Mouse (Mus musculus) MEL-GATA-1-ER (cell line): ENCODE results near the gene Rfxank.

Source experiments
- DNase-seq: peaks from one replicate; pipeline ENCODE4 v3.0.0-alpha.2; 2012; ENCODE audit warnings: low read depth; ENCODE audit errors: extremely low read depth

Rfxank gene

DNA sequence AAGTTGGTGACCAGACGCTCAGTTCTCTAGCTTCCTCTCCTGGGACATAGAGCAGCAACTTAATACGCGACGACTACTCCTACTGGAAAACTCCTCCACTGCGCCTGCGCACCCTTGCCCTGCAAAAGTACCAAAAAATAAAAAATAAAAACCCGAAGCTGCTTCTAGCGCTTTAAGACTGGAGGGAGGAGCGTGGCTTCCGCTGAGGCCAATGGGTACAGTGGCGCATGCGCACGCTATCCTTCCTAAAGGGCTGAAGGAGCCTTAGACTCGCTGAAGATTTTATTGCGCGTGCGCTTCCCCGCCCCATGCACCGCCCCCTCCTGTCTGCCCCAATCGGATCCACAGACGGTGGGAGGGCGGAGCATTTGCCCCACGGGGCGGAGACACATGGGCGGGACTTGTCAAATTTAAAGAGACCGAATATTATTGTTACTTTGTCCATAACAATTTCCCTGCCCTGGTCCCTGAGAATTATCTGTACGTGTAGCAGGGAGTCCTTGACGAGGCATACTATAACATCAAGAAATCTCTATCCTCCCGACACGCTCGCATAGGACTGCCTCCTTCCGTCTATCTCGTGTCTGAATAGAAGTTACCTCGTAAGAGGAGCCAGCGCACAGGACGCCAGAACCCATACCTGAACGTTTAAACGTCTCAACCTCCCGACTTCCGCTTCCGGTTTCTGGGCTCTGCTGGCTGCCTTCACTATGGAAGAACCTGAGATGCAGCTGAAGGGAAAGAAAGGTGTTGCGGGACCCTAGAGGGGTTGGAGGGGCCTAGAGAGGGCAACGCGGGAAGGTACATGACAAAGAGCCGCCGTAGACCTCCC, at the start of gene Rfxank, which contains the start of the genes Borcs8 and Mef2b:
TSS of gene Rfxank (minus strand) at position 129 of the 832 bp plus-strand sequence.
TSS of gene Borcs8 (plus strand) at position 474 of the 832 bp plus-strand sequence.
TSS of gene Mef2b (plus strand) at position 686 of the 832 bp plus-strand sequence.
- peak; percentile 97 for DNase-seq

DNA sequence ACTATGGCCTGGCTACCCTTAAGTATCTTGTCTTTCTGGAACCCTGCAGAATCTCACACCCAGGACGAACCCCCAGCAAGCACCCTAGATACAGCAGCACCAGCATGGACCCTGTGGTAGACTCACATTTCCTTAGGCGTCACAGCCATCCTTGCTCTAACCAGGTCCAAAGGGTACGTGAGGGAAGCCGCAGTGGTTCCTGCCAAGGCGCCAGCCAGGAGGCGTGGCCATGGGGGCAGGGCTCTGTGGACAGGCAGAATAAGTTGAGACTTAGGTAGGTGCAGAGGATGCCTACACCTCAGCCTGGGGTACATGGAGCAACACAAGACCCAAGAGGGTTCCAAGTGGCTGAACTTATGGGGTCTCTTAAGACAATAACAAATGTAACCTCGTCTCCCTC, 49.8 kb upstream of the Rfxank start:
- DNase-seq = no peak

DNA sequence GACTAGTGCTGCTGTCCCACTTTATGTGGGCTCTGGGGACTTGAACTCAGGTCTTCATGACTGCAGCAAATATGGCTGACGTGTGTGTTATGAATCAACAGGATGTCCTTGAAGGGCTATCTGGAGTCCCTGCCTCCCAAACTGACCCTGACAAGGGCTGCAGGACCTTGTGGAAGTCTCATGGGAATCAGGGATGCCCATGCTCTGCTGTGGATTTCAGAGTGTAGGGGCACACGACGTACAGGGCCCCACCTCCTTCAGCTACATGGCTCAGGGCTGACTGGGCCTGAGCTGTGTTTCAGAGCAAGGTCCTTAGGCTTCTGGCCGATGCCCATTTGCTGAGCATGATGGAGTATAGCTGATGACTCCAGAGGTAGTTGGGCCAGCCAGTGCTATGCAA, 44.2 kb upstream of the Rfxank start:
- no peak for DNase-seq

DNA sequence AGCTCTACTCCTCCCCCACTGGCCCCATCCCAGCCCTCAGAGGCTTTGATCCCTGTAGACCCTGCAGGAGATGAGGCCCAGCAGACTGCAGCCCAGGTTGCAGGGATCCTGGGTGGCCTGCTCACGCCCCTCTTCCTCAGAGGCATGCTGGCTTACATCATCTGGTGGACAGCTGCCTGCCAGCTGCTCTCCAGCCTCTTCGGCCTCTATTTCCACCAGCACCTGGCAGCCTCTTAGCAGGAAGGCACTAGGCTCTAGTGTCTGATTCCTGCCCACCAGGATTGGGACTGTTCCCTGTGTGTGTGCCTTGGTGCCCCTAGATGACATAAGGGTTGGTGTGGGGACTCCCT, 42.9 kb upstream of the Rfxank start:
- DNase-seq = no peak

DNA sequence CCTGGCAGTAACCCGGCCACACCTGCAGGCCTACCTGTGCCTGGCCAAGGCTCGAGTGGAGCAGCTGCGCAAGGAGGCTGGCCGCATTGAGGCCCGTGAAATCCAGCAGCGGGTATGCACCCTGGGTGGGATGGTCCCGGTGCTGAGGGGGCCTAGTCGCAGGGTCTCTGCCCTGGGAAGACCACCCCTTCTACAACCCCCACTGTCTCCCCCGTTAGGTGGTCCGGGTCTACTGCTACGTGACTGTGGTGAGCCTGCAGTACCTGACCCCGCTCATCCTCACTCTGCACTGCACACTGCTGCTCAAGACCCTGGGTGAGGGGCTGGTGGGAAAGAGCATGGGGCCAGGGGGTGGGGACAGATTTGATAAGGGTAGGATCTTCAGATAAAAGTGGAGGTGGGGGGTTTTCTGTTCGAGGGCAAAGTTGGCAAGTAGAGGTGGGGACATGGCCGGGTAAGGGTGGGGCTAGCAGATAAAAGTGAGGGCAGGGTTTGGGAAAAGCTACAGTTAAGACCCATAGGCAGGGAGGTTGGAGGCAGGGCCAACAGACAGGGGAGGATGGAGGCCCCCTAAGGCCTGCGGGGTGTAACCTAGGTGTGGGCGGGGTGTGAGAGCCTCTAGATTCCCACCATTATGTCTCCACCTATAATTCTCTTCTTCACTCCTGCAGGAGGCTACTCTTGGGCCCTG, 42.4 kb upstream of the Rfxank start:
- DNase-seq = no peak

DNA sequence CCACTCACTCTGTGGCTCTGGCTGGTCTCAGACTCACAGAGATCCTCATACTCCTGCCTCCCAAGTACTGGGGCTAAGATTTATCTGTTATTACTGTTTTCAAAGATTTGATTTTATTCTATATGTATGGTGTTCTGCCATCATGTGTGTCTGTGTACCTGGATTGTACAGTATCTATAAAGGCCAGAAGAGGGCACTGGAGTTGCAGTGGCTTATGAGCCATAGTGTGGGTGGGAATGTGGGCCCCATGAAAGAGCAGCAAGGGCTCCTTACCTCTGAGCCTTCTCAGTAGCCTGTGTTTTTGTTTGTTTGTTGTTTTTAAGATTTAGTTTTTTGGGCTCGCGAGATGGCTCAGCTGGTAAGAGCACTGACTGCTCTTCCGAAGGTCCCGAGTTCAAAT, 40.1 kb upstream of the Rfxank start:
- no peak for DNase-seq

DNA sequence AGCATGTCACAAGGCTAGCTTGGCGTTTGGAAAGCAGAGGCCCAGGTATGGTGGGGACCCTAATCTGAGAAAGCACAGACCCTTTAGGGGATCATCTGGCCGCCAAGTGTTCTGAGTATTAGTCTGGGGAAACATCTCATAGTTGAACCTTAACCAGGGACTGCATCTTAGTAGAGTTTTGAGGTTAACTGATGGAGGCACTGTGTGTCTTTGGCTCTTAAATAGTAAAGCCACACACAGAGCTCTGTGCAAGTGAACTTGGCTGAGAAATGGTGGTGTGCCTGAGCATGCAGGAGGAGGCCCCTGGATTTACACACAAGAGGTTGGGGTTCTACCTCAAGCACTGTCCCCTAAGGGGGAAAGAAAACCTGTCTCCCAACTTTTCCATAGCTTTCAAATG, 39.3 kb upstream of the Rfxank start:
- DNase-seq = no peak

DNA sequence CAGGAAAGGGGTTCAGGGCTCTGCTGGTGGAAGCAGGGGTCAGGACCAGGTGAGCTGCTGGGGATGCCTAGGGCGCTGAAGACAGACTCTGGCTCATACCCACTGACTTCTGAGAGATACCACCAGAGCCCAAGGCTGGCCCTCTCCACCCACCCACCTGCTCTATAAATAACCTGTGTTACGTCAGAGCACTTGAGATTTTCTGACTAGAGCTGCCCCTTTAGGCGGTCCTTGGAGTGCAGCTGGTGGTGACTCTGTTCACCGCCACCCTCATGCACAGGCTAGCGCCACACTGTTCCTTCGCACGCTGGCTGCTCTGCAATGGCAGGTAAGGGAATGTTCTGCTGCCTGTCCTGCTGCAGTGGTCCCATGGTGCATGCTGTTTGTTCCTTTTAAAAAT, 35.1 kb upstream of the Rfxank start:
- no peak for DNase-seq

DNA sequence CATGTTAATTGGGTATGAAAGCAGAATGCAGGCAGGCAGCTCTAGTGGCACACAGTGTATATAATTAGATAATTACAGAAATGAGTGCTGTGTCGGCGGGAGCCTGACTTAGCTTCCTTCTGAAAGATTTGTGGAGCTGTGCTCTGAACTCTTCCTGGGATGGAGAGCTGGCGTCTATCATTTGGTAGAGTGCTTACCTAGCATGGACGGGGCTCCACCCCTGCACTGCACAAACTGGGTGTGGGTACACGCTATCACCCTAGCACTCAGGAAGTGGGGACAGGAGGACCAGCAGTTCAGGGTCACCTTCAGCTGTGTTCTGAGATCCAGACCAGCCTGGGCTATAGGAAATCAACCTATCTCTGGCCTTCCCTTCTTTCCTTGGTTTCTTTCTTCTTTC, 34.4 kb upstream of the Rfxank start:
- no peak for DNase-seq

DNA sequence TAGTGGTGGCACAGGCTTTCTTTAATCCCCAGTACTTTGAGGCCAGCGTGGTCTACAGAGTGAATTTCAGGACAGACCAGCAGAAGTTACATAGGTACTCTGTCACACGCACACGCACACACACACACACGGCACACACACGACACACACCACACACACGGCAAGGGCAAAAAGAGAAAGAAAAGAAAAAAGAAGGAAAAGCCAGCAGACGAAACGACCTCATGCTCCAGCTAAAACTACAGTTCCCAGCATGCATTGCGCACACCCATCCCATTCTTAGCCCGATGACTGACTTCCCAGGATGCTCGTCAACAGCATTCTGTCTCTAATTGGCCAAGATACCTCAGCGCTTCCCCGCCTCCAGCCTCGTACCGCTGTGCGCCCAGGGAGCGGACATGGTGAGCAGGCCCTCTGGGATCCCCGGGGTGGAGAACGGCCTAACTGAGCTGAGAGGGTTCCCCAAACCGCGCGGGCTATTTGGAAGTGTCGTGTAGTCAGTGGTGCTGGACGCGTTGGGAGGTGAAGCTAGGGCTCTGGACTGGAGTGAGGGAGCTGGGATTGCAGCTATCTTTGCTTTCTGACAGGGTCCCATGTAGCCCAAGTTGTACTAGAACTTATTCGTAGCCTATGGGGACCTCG, 33.2 kb upstream of the Rfxank start, which contains the start of gene Tmem161a:
TSS of gene Tmem161a (plus strand) at position 314 of the 639 bp plus-strand sequence.
- DNase-seq = peak; percentile 94

DNA sequence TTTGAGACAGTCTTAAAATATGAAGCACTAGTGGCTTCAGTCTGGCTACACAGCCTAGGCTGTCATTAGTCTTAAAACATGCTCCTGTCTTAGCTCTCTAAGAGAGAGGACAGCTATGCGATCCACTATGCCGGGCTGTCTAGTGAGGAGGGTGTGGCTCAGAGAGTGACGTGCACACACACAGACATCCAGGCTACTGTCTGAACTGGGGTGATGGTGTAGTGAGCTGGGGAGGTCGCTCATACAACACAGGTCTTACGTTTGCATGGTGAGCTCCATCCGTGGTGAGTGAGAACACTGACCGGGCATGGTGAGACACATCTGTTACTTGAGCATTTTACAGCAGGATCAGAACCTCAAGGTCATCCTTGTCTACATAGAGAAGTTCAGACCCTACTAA, 32.3 kb upstream of the Rfxank start:
- DNase-seq = no peak

DNA sequence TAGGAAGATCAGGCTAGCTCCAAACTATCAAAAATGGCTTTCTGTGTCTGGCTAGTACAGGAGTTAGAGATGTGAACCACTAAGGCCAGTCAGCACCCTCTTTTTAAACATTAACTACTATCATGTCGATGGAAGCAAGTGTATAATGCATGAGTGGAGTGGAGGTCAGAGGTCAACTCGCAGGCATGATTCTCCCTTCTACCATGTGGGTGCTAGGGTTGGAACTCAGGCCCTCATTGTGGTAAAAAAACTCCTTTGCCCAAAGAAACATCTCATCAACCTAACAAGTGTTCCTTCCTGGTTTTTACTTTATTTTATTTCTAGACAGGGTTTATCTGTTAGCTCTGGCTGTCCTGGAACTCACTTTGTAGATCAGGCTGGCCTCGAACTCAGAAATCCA, 31.8 kb upstream of the Rfxank start:
- no peak for DNase-seq

DNA sequence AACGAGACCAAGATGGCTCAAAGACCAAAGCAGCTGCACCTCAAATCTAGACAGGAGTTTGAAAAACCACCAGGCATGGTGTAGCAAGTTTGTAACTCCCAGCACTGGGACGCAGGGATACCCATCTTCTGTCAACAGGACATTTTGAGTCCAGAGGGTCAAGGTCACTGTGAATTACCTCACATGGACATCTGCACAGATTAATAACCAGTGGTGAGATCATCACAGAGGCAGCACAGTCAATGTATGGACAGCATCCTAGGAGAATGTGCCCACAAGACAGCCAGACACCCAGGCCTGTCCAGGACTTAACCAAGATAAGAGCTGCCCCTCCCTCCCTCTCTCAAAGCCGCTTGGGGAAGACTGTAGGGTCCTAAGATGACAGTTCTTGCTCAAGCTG, 31.2 kb upstream of the Rfxank start:
- no peak for DNase-seq

DNA sequence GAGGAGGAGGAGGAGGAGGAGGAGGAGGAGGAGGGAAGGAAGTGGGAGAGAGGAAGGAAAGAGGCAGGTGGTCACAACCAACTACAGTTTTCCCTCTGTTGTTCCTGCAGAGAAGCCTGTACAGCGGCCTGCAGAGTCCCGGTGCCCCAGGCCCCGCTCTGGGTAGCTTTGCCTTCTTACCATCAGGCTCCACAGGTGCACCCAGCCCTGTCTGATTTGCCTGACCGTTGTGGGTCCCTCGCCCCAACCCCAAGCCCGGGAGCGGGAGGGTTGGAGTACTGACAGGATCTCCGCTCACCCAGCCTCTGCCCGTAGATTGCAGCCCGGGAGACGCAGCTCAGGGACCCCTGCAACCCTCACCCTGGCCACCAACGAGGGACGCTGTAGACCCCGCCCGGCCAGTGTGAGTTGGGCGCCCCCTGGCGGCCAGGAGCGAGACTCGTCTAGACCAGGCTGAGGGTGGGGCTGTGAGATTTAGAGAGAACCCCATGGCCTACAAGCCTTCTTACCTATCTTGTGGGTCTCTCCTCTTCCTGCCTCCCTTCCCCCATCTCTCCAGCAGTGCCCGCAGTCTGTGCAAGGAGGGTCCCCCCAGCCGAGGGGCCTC, 27.7 kb upstream of the Rfxank start:
- DNase-seq = no peak

DNA sequence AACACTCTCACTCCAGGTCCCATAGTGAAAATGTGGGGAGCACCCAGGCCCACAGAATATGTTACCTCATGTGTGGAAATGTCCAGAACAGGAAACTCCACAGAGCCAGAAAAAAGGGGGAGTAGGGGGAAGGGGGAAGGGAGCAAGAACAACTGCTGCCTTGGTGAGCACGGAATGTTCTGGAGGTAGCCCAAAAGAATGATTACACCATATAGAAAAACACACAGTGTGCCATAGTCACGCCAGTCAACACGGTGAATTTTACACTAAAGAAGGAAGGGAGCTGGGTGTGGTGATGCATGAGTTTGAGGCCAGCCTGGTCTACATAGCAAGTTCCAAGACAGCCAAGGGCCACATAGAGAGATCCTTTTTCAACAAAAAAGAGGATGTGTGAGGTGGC, 24.4 kb upstream of the Rfxank start:
- no peak for DNase-seq

DNA sequence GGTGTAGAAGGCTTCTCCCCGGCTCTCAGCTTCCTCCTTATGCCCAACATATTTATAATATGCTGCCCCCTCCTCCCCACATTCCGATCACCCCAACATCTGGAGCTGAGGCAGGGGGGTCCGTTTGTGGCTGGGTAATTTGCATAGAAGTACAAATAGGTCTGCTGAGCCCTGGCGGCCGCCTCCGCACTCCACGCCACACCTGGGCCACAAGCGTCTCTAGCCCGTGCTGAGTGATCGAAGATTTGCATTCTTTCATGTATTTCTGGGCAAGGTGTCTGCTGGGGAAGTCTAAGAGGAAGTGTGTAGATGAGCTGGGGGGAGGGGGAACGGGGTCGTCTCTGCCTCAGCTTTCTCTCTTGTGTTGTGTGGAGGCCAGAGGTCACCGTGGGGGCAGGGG, 21.1 kb upstream of the Rfxank start:
- DNase-seq = no peak

DNA sequence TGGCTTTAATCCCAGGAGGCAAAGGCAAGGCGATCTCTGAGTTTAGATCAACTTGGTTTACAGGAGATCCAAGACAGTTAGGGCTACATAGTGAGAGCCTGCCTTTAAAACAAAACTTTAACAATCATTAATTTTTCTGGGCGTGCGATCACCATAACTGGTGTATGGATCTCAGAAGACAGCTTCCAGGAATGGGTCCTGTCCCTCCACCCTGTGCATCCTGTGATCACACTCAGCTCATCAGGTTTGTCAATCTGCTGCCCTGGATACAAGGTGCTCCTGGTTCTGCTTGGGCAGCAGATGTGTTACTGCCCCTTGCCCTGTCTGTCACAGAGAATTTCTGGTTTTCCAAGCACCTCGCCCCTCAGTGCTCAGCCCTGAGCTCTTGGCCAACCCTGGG, 20.3 kb upstream of the Rfxank start:
- no peak for DNase-seq

DNA sequence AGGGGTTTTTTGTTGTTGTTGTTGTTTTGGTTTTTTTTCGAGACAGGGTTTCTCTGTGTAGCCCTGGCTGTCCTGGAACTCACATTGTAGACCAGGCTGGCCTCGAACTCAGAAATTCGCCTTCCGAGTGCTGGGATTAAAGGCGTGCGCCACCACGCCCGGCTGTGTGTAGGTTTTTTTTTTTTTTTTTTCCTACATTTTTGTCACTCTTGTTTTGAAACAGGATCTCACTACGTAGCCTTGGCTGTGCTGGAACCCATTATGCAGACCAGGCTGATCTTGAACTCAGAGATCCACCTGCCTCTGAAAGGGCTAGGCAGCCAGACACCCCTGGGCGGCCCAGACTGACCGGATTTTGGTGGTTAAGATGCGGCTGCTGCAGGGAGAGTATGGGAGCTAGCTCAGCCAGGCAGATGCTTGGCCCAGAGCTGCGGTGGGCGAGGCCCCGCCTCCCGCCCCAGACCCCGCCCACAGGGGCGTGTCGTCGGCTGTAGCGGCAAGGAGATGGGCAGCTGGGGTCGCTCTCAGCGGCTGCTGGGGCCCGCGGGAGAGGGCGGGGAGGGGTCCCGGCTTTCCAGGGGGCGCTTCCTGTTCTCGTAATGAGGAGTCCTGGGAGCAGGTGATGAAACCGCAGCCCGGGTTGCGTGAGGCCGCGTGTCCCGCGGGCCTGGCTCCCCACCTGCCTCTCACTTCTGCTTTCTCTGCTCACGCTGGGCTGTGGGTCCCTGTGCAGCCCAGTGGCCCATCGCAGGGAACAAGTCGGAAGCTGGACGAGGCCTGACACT, 19.3 kb upstream of the Rfxank start:
- no peak for DNase-seq

DNA sequence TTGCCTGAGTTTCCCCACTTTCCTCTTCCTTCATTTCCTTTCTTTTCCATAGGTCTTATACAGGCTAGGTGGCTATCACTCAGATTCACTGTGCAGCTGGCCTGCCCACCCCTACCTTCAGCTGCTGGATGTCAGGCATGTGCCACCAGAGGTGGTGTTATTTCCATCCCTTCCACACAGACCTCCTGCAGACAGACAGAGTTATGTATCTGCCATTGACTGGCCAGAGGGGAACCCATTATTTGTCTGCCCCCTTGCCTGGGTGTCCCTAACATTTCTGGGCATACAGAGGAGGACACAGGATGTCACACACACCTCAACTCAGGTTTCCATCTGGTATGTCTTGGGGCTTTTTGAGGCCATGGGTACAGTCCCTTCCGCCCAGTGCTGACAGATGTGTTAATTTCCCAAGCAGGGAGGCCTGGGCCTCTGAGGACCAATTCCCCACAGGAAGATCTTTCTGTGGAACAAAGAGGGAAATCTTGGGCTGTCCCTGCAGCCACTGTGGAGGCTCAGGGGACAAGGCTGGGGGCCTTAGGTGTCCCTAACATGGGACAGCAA, 18.4 kb upstream of the Rfxank start:
- DNase-seq = no peak

DNA sequence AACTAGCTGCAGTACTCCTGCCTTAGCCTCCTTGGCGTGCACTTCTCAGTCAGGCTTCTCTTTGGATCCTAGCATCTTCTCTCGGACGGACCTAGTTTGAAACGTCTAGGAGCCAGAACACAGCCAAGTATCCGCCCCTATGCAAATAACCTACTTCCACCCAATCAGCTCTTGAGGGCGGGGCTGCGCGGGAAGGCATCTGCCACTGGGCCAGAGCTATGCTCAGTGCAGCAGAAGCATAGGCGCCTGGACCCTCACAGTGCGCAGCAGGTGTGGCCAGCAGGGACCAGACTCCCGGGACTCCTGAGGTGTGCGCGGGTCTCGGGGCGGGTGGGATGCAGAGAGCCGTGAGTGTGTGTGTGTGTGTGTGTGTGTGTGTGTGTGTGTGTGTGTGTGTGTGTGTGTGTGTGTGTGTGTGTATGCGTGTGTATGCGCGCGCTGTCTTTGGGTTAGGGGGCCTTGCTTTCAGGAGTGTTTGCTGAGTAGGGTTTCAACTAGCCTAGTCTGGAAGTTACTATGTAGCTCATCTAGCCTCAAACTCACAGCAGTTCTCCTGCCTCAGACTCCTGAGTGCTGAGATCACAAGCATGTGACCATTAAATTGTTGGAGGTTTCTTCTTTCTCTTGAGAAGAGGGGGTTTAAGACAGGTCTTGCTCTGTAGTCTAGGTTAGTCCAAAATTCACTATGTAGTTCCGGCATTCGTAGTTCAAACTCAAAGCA, 13.7 kb upstream of the Rfxank start:
- DNase-seq = peak; percentile 74
